Mouse (Mus musculus): ENCODE results near the gene Mageh1. TPM values are rescaled to one million over a fixed set of nuclear protein-coding genes. Genes with fewer than 3 reads are reported as not detected.
"Not testable (repeated sequence)": the region's sequence is repeated elsewhere in the genome, so short reads cannot be mapped to it uniquely, and the experiment has no call there.

The Mageh1 gene
- 27.5 and 36.3 TPM in 2 replicates for total RNA-seq (2012; rRNA removed)

GRCm38 (mm10) chrX:153037087-153037971 lies at the start of gene Mageh1:
Gene Mageh1 (minus strand): TSS chrX:153037575.
- in situ Hi-C loops (cut with MboI; ENCODE audit: low sequenced_read_pairs in 2 of 2, unreplicated experiment in 2 of 2), result no loop called here
- H3K9ac ChIP-seq (ENCODE audit: insufficient read depth, low read depth, low read length, poor library complexity, severe bottlenecking), result peak within 1 kb of the TSS; percentile 81
- TF ChIP-seq ZNF384 (IDR thresholded peaks at IDR 0.05; ENCODE audit: low read depth, low read length) (no peak), HCFC1 (IDR thresholded peaks at IDR 0.05; ENCODE audit: borderline replicate concordance, insufficient read depth, low read length) (peak; percentile 53; the same call in 1 of the 2 replicates)
- H3K4me3 ChIP-seq (ENCODE audit: insufficient read depth in 1 of 2, low read depth in 1 of 2, low read length in 2 of 2, poor library complexity in 1 of 2, severe bottlenecking in 1 of 2), result peak within 1 kb of the TSS; percentile 78 to 81
- H3K27ac ChIP-seq (ENCODE audit: insufficient read depth, low read depth, low read length, poor library complexity, severe bottlenecking), result peak within 1 kb of the TSS; percentile 61
- no peaks in the 10 kb centered on the region for H3K36me3 ChIP-seq (ENCODE audit: control insufficient read depth, insufficient read depth, low read length, poor library complexity, severe bottlenecking)
- DNase-seq (ENCODE audit: low read depth, low spot score), result peak; percentile 70
- H3K4me1 ChIP-seq (ENCODE audit: control insufficient read depth in 2 of 2, insufficient read depth in 2 of 2, low read length in 2 of 2, poor library complexity in 1 of 2), result no peaks in the 10 kb centered on the region
- no peaks in the 10 kb centered on the region for H3K9me3 ChIP-seq (ENCODE audit: control insufficient read depth, insufficient read depth, low read depth, low read length)

- DNase-seq (ENCODE audit: low read depth, low spot score); H3K36me3 ChIP-seq (ENCODE audit: control insufficient read depth, insufficient read depth, low read length, poor library complexity, severe bottlenecking); H3K9me3 ChIP-seq (ENCODE audit: control insufficient read depth, insufficient read depth, low read depth, low read length); in situ Hi-C loops (cut with MboI; ENCODE audit: low sequenced_read_pairs in 2 of 2, unreplicated experiment in 2 of 2); H3K4me1 ChIP-seq (ENCODE audit: control insufficient read depth in 2 of 2, insufficient read depth in 2 of 2, low read length in 2 of 2, poor library complexity in 1 of 2): not testable (repeated sequence)
- H3K9ac ChIP-seq (ENCODE audit: insufficient read depth, low read depth, low read length, poor library complexity, severe bottlenecking), result peak overlapping the region; percentile 38; the same call in 1 of the 2 replicates
- H3K4me3 ChIP-seq (ENCODE audit: insufficient read depth in 1 of 2, low read depth in 1 of 2, low read length in 2 of 2, poor library complexity in 1 of 2, severe bottlenecking in 1 of 2), result peak overlapping the region; percentile 78 to 81
- peak overlapping the region; percentile 53; the same call in 1 of the 2 replicates for H3K27ac ChIP-seq (ENCODE audit: insufficient read depth, low read depth, low read length, poor library complexity, severe bottlenecking)
These were observed 783 bp upstream of the Mageh1 start for GRCm38 (mm10) chrX:153037972-153038744.

GRCm38 (mm10) chrX:153031547-153031946 lies 5.8 kb downstream of the Mageh1 start:
- DNase-seq (ENCODE audit: low read depth, low spot score); H3K9me3 ChIP-seq (ENCODE audit: control insufficient read depth, insufficient read depth, low read depth, low read length); H3K27ac ChIP-seq (ENCODE audit: insufficient read depth, low read depth, low read length, poor library complexity, severe bottlenecking); H3K9ac ChIP-seq (ENCODE audit: insufficient read depth, low read depth, low read length, poor library complexity, severe bottlenecking); H3K4me1 ChIP-seq (ENCODE audit: control insufficient read depth in 2 of 2, insufficient read depth in 2 of 2, low read length in 2 of 2, poor library complexity in 1 of 2); H3K36me3 ChIP-seq (ENCODE audit: control insufficient read depth, insufficient read depth, low read length, poor library complexity, severe bottlenecking); in situ Hi-C loops (cut with MboI; ENCODE audit: low sequenced_read_pairs in 2 of 2, unreplicated experiment in 2 of 2); H3K4me3 ChIP-seq (ENCODE audit: insufficient read depth in 1 of 2, low read depth in 1 of 2, low read length in 2 of 2, poor library complexity in 1 of 2, severe bottlenecking in 1 of 2): not testable (repeated sequence)

- not testable (repeated sequence) for DNase-seq (ENCODE audit: low read depth, low spot score)
These were observed 11.7 kb downstream of the Mageh1 start for GRCm38 (mm10) chrX:153025709-153026108.

GRCm38 (mm10) chrX:153025255-153025654 lies 12.1 kb downstream of the Mageh1 start:
- DNase-seq (ENCODE audit: low read depth, low spot score); H3K4me3 ChIP-seq (ENCODE audit: insufficient read depth in 1 of 2, low read depth in 1 of 2, low read length in 2 of 2, poor library complexity in 1 of 2, severe bottlenecking in 1 of 2); H3K9me3 ChIP-seq (ENCODE audit: control insufficient read depth, insufficient read depth, low read depth, low read length); in situ Hi-C loops (cut with MboI; ENCODE audit: low sequenced_read_pairs in 2 of 2, unreplicated experiment in 2 of 2); H3K27ac ChIP-seq (ENCODE audit: insufficient read depth, low read depth, low read length, poor library complexity, severe bottlenecking); H3K9ac ChIP-seq (ENCODE audit: insufficient read depth, low read depth, low read length, poor library complexity, severe bottlenecking); H3K4me1 ChIP-seq (ENCODE audit: control insufficient read depth in 2 of 2, insufficient read depth in 2 of 2, low read length in 2 of 2, poor library complexity in 1 of 2); H3K36me3 ChIP-seq (ENCODE audit: control insufficient read depth, insufficient read depth, low read length, poor library complexity, severe bottlenecking): not testable (repeated sequence)

More at GRCm38 (mm10) chrX:153025709-153026108, 11.7 kb downstream of the Mageh1 start:
- in situ Hi-C loops (cut with MboI; ENCODE audit: low sequenced_read_pairs in 2 of 2, unreplicated experiment in 2 of 2); H3K27ac ChIP-seq (ENCODE audit: insufficient read depth, low read depth, low read length, poor library complexity, severe bottlenecking); H3K9ac ChIP-seq (ENCODE audit: insufficient read depth, low read depth, low read length, poor library complexity, severe bottlenecking); H3K4me3 ChIP-seq (ENCODE audit: insufficient read depth in 1 of 2, low read depth in 1 of 2, low read length in 2 of 2, poor library complexity in 1 of 2, severe bottlenecking in 1 of 2); H3K9me3 ChIP-seq (ENCODE audit: control insufficient read depth, insufficient read depth, low read depth, low read length); H3K4me1 ChIP-seq (ENCODE audit: control insufficient read depth in 2 of 2, insufficient read depth in 2 of 2, low read length in 2 of 2, poor library complexity in 1 of 2); H3K36me3 ChIP-seq (ENCODE audit: control insufficient read depth, insufficient read depth, low read length, poor library complexity, severe bottlenecking): not testable (repeated sequence)

All from ES-E14 (cell line).